Mouse (Mus musculus) limb, embryonic 14.5 days (tissue): Measurements from ENCODE around the gene Gm10197. TPM values are rescaled to one million over a fixed set of nuclear protein-coding genes. Genes with fewer than 3 reads are reported as not detected.

ENCODE experiments used
- ATAC-seq: fragments of 200-750 bp; cut with Nextera tagmentation; 2 replicates; pipeline ENCODE4 v1.8.0; 2017; ENCODE audit warnings: low read depth, moderate number of reproducible peaks, moderate TSS enrichment; ENCODE audit not compliant: low FRiP score
- DNase-seq: peaks from one replicate; pipeline ENCODE4 v3.0.0-alpha.2; 2015; ENCODE audit warnings: low spot score
- H3K27ac ChIP-seq: fragments of 300-500 bp; sonication (generic); replicated peaks from 2 replicates; pipeline ENCODE4 v1.5.1; 2014; ENCODE audit warnings: low read depth, mild to moderate bottlenecking, low read length, moderate library complexity, mixed read lengths
- H3K27me3 ChIP-seq: fragments of 300-500 bp; sonication (generic); 2 replicates; pipeline ENCODE4 v1.6.1; 2014; ENCODE audit warnings: low read length, mixed read lengths; ENCODE audit not compliant: control insufficient read depth, insufficient read depth
- H3K36me3 ChIP-seq: fragments of 300-500 bp; sonication (generic); 2 replicates; pipeline ENCODE4 v1.6.1; 2014; ENCODE audit warnings: mild to moderate bottlenecking, low read length, moderate library complexity, mixed read lengths; ENCODE audit not compliant: control insufficient read depth, insufficient read depth
- H3K4me1 ChIP-seq: fragments of 300-500 bp; sonication (generic); 2 replicates; pipeline ENCODE4 v1.6.1; 2014; ENCODE audit warnings: antibody characterized with exemption, low read length, mixed read lengths; ENCODE audit not compliant: control insufficient read depth, insufficient read depth
- H3K4me2 ChIP-seq: fragments of 300-500 bp; sonication (generic); replicated peaks from 2 replicates; pipeline ENCODE4 v1.6.1; 2014; ENCODE audit warnings: low read depth, mild to moderate bottlenecking, low read length, moderate library complexity; ENCODE audit not compliant: severe bottlenecking
- H3K4me3 ChIP-seq: fragments of 300-500 bp; sonication (generic); replicated peaks from 2 replicates; pipeline ENCODE4 v1.5.1; 2014; ENCODE audit warnings: low read length
- H3K9ac ChIP-seq: fragments of 300-500 bp; sonication (generic); 2 replicates; pipeline ENCODE4 v1.6.1; 2014; ENCODE audit warnings: mild to moderate bottlenecking, low read depth, low read length, moderate library complexity; ENCODE audit not compliant: severe bottlenecking
- H3K9me3 ChIP-seq: fragments of 300-500 bp; sonication (generic); 2 replicates; pipeline ENCODE4 v1.6.1; 2016; ENCODE audit warnings: low read length; ENCODE audit not compliant: control insufficient read depth
- POLR2A ChIP-seq: fragments of 200-500 bp; IDR thresholded peaks from 2 replicates; pipeline ENCODE4 v1.8.0; 2012; ENCODE audit warnings: inconsistent platforms, mild to moderate bottlenecking, moderate library complexity, borderline replicate concordance; ENCODE audit not compliant: insufficient read depth, insufficient read length; ENCODE audit errors: extremely low read depth
- WGBS: fragments of 180-500 bp; shearing (Covaris S2); extraction: QIAGEN DNeasy Blood & Tissue Kit; methylation state at CpG from one replicate; pipeline ENCODE4 v1.1.7; 2014; 5-methylcytosine and 5-hydroxymethylcytosine counted together
- polyA plus RNA-seq, 2 experiments: library from polyadenylated mRNA; depleted of rRNA in 1 of 2; stranded (reverse) in 1 of 2; unstranded in 1 of 2; fragments of >200 nt; fragmentation: Nextera tagmentation in 1 of 2; extraction: Ambion mirVana in 1 of 2; gene quantifications; 2 replicates each; pipeline versions ENCODE4 v1.2.1 to v1.2.3; 2012 to 2014

Gm10197 gene
- polyA plus RNA-seq, 2 experiments, result not detected

GRCm38 (mm10) chr19:53329992-53330381 lies 41.6 kb downstream of the Gm10197 start:
- WGBS, result 0% methylated on average over 15 of the region's 29 CpGs
- Histone ChIP-seq H3K9ac (peak overlapping the region; percentile 72), H3K9me3 (no peaks in the 10 kb centered on the region), H3K4me3 (peak overlapping the region; percentile 82), H3K4me1 (peaks cover 18% of the 10 kb centered on the region), H3K27me3 (no peaks in the 10 kb centered on the region), H3K4me2 (peak overlapping the region; percentile 91), H3K36me3 (peaks cover 21% of the 10 kb centered on the region), H3K27ac (peak overlapping the region; percentile 73)
- DNase-seq (peak; percentile 67), ATAC-seq (peak; percentile 70)
- 0 out of 2 replicates have a peak, but pooled peaks have one; percentile 21 for TF ChIP-seq POLR2A

- Histone ChIP-seq H3K9ac (peak overlapping the region; percentile 72), H3K9me3 (no peaks in the 10 kb centered on the region), H3K27me3 (no peaks in the 10 kb centered on the region), H3K36me3 (peaks cover 19% of the 10 kb centered on the region), H3K27ac (peak overlapping the region; percentile 73), H3K4me3 (peak overlapping the region; percentile 82), H3K4me1 (peaks cover 23% of the 10 kb centered on the region), H3K4me2 (peak overlapping the region; percentile 91)
- WGBS, result under 1% methylated on average over 54 of the region's 106 CpGs
- ATAC-seq (peak; percentile 84), DNase-seq (peak; percentile 90)
- no peak for TF ChIP-seq POLR2A
Measured at GRCm38 (mm10) chr19:53329221-53329991, 42.2 kb downstream of the Gm10197 start.

- H3K36me3 ChIP-seq, result peaks cover 14% of the 10 kb centered on the region
- no peak for TF ChIP-seq POLR2A
- no peaks in the 10 kb centered on the region for H3K27me3 ChIP-seq
- no peaks in the 10 kb centered on the region for H3K9me3 ChIP-seq
- H3K9ac ChIP-seq, result no peak overlapping the region
- no peak overlapping the region for H3K4me2 ChIP-seq
- DNase-seq (no peak), ATAC-seq (no peak)
- 69% methylated on average over 9 of the region's 9 CpGs for WGBS
- H3K4me1 ChIP-seq, result peaks cover 27% of the 10 kb centered on the region
- no peak overlapping the region for H3K4me3 ChIP-seq
- H3K27ac ChIP-seq, result no peak overlapping the region
Measured at GRCm38 (mm10) chr19:53328116-53328515, 43.5 kb downstream of the Gm10197 start.

- Histone ChIP-seq H3K9ac (peak overlapping the region; percentile 29), H3K36me3 (no peaks in the 10 kb centered on the region), H3K27ac (0 out of 2 replicates have a peak overlapping the region, but pooled peaks have one; percentile 9), H3K4me1 (peaks cover 24% of the 10 kb centered on the region), H3K27me3 (no peaks in the 10 kb centered on the region), H3K9me3 (no peaks in the 10 kb centered on the region), H3K4me3 (peak overlapping the region; percentile 29), H3K4me2 (peak overlapping the region; percentile 50)
- TF ChIP-seq POLR2A, result no peak
- DNase-seq (peak; percentile 48), ATAC-seq (no peak)
- WGBS, result 17% methylated on average over 27 of the region's 27 CpGs
Measured at GRCm38 (mm10) chr19:53325578-53326295, 45.8 kb downstream of the Gm10197 start.

GRCm38 (mm10) chr19:53324866-53325265 lies 46.7 kb downstream of the Gm10197 start:
- no peak overlapping the region for H3K27ac ChIP-seq
- H3K27me3 ChIP-seq, result no peaks in the 10 kb centered on the region
- no peaks in the 10 kb centered on the region for H3K9me3 ChIP-seq
- peak overlapping the region; percentile 50; the same call in 1 of the 2 replicates for H3K4me2 ChIP-seq
- no peak overlapping the region for H3K4me3 ChIP-seq
- H3K36me3 ChIP-seq, result no peaks in the 10 kb centered on the region
- H3K4me1 ChIP-seq, result peaks cover 18% of the 10 kb centered on the region
- 52% methylated on average over 6 of the region's 6 CpGs for WGBS
- 0 out of 2 replicates have a peak overlapping the region, but pooled peaks have one; percentile 29 for H3K9ac ChIP-seq
- ATAC-seq (no peak), DNase-seq (no peak)
- TF ChIP-seq POLR2A, result no peak
